ENCODE assay signal across 8 mouse cellular contexts in genomic region chr10:81405588-81406201, GRCm38 (mm10). TPM values are rescaled to one million over a fixed set of nuclear protein-coding genes. Genes with fewer than 3 reads are reported as not detected.
DNase-seq lines count a peak whose midpoint lies in the region; TF ChIP-seq lines count a peak whose summit lies in the region.

No protein-coding gene starts in this region.

- intact Hi-C loops in left cerebral cortex, adult 2 months (cut with DNase I), result no loop called here
- intact Hi-C loops in left cerebral cortex, postnatal 25 days (cut with DNase I), result no loop called here

- H3K4me3 ChIP-seq in left cerebral cortex, adult 2 months, result no peak overlapping the region

- DNase-seq in left cerebral cortex, adult 2 months (ENCODE audit: extremely low spot score in 1 of 2, low spot score in 2 of 2), result peak; percentile 59 to 64
- DNase-seq in left cerebral cortex, postnatal 25 days (ENCODE audit: low spot score in 2 of 2), result no peak
- peak; percentile 75 for DNase-seq in ES-CJ7 (ENCODE audit: low read depth, low spot score)
- DNase-seq in c-Kit-positive CD71-negative TER-119-negative erythroid progenitor cells, embryonic 14.5 days (ENCODE audit: low read depth), result peak; percentile 57
- DNase-seq in heart, postnatal 4 days, result peak; percentile 78
- peak; percentile 82 for DNase-seq in naive thymus-derived CD4-positive, alpha-beta T cell, adult 2 months (ENCODE audit: low read depth)
- no peak for DNase-seq in embryo, embryonic 10 days (ENCODE audit: low spot score)
- no peak for DNase-seq in gastrocnemius, postnatal 10 days

- TF ChIP-seq CTCF in left cerebral cortex, adult 2 months (IDR thresholded peaks at IDR 0.05), result peak; percentile 81

- no peak overlapping the region for H3K27ac ChIP-seq in left cerebral cortex, adult 2 months

RNA-seq across cellular contexts. Expression of gene Smim24, which starts 12.8 kb away (rescaled TPM):
- 1 to 10 TPM; 1.3 to 1.4 TPM for total RNA-seq in left cerebral cortex, adult 2 months (2021)
- 1 to 10 TPM in 1 of 2 experiments, under 1 TPM in 1; 0.89 to 1.5 TPM for total RNA-seq in left cerebral cortex, postnatal 25 days (2021)
- total RNA-seq in heart, postnatal 4 days (2021), result 1 to 10 TPM; 1.9 to 2.4 TPM
- total RNA-seq in gastrocnemius, postnatal 10 days (2021), result under 1 TPM in 1 of 2 experiments, not detected in 1; 0.65 TPM

RNA-seq across cellular contexts. Expression of gene Gm48552, which starts 16.9 kb away (rescaled TPM):
- 1 to 10 TPM; 5.1 to 7.1 TPM for total RNA-seq in left cerebral cortex, adult 2 months (2021)
- total RNA-seq in left cerebral cortex, postnatal 25 days (2021), result 1 to 10 TPM; 4.0 to 4.1 TPM
- total RNA-seq in heart, postnatal 4 days (2021), result under 1 TPM; 0.72 to 0.98 TPM
- 1 to 10 TPM in 1 of 2 experiments, under 1 TPM in 1; 0.33 to 2.0 TPM for total RNA-seq in gastrocnemius, postnatal 10 days (2021)

RNA-seq across cellular contexts. Expression of gene Gm48551, which starts 21.4 kb away (rescaled TPM):
- 1 to 10 TPM; 2.0 to 3.4 TPM for total RNA-seq in left cerebral cortex, adult 2 months (2021)
- 1 to 10 TPM; 3.5 to 4.2 TPM for total RNA-seq in left cerebral cortex, postnatal 25 days (2021)
- total RNA-seq in heart, postnatal 4 days (2021), result under 1 TPM; 0.55 to 0.70 TPM
- under 1 TPM; 0.40 to 0.45 TPM for total RNA-seq in gastrocnemius, postnatal 10 days (2021)

RNA-seq across cellular contexts. Expression of gene Dohh, which starts 21.5 kb away (rescaled TPM):
- 10 to 100 TPM; 87.1 to 95.1 TPM for total RNA-seq in left cerebral cortex, adult 2 months (2021)
- total RNA-seq in left cerebral cortex, postnatal 25 days (2021), result 10 to 100 TPM; 83.7 to 87.7 TPM
- 10 to 100 TPM; 52.9 to 55.9 TPM for total RNA-seq in heart, postnatal 4 days (2021)
- total RNA-seq in gastrocnemius, postnatal 10 days (2021), result 10 to 100 TPM; 40.3 to 46.7 TPM

RNA-seq across cellular contexts. Expression of gene Fzr1, which starts 27.4 kb away (rescaled TPM):
- total RNA-seq in left cerebral cortex, adult 2 months (2021), result 10 to 100 TPM; 69.1 to 70.6 TPM
- total RNA-seq in left cerebral cortex, postnatal 25 days (2021), result 10 to 100 TPM; 63.5 to 70.2 TPM
- 10 to 100 TPM; 55.4 to 56.8 TPM for total RNA-seq in heart, postnatal 4 days (2021)
- 10 to 100 TPM; 17.6 to 24.1 TPM for total RNA-seq in gastrocnemius, postnatal 10 days (2021)

Comparison
In these comparisons a context has a peak if more than half of its experiments do, and no peak if none do; other contexts are left out.
1. DNase-seq: peak in left cerebral cortex, adult 2 months (2 of 2), ES-CJ7 (single experiment), c-Kit-positive CD71-negative TER-119-negative erythroid progenitor cells, embryonic 14.5 days (single experiment), heart, postnatal 4 days (single experiment) and naive thymus-derived CD4-positive, alpha-beta T cell, adult 2 months (single experiment); none in left cerebral cortex, postnatal 25 days (0 of 2), embryo, embryonic 10 days (single experiment) and gastrocnemius, postnatal 10 days (single experiment).